ENCODE assay signal across 9 mouse cellular contexts in genomic region chr9:64667513-64667912, GRCm38 (mm10).
DNase-seq lines count a peak whose midpoint lies in the region; ATAC-seq lines count a peak whose summit lies in the region.
"Had no signal": no experiment of that assay in that cellular context is flagged by ENCODE, and none has a peak within 500 bp of the region (broad histone marks: within the 10 kb centered on the region; RNA-seq: fewer than 3 reads in every experiment).

No protein-coding gene starts in this region.

- DNase-seq in kidney, adult 9 months = peak; percentile 21
- DNase-seq in kidney, adult 11 months = no peak
- DNase-seq in NIH3T3 (ENCODE audit: low read depth) = peak; percentile 77
- DNase-seq in intestine, embryonic 14.5 days (ENCODE audit: low spot score) = peak; percentile 78
- DNase-seq in cerebellum, adult 9-10 months = no peak
- no peak for DNase-seq in layer of hippocampus, postnatal 10 days (ENCODE audit: low spot score in 2 of 2)
- DNase-seq in spleen, postnatal 36 days (ENCODE audit: low spot score in 2 of 2) = no peak
- DNase-seq: adrenal gland, adult 2 months had no signal

- H3K36me3 ChIP-seq in intestine, embryonic 14.5 days (ENCODE audit: control insufficient read depth, insufficient read depth, low read length) = no peaks in the 10 kb centered on the region

- no peaks in the 10 kb centered on the region for H3K27me3 ChIP-seq in intestine, embryonic 14.5 days (replicated peaks; ENCODE audit: control insufficient read depth, insufficient read depth, low read length)

- no peak overlapping the region for H3K27ac ChIP-seq in intestine, embryonic 14.5 days (ENCODE audit: low read depth)

- WGBS in intestine, embryonic 14.5 days = 9% methylated on average over 5 of the region's 5 CpGs

- H3K4me3 ChIP-seq in intestine, embryonic 14.5 days (ENCODE audit: low read depth, low read length) = no peak overlapping the region

- peak; percentile 62; the same call in 1 of the 2 replicates for ATAC-seq in intestine, embryonic 14.5 days (replicated peaks; ENCODE audit: low FRiP score, low TSS enrichment, low read depth)
- ATAC-seq in megakaryocyte-erythroid progenitor cell, adult 5-6 weeks (replicated peaks; ENCODE audit: low FRiP score, low TSS enrichment, poor library complexity, severe bottlenecking) = peak; percentile 36; the same call in 1 of the 2 replicates

- H3K4me2 ChIP-seq in intestine, embryonic 14.5 days (ENCODE audit: low read length) = no peak overlapping the region

- no peaks in the 10 kb centered on the region for H3K9me3 ChIP-seq in intestine, embryonic 14.5 days (ENCODE audit: control insufficient read depth, low read length)

- H3K4me1 ChIP-seq in intestine, embryonic 14.5 days (replicated peaks; ENCODE audit: control insufficient read depth, insufficient read depth, low read length) = no peaks in the 10 kb centered on the region

- H3K9ac ChIP-seq in intestine, embryonic 14.5 days (ENCODE audit: low read length) = no peak overlapping the region

Comparison
In these comparisons a context has a peak if more than half of its experiments do, and no peak if none do; other contexts are left out.
1. DNase-seq: peak in kidney, adult 9 months (single experiment), NIH3T3 (single experiment) and intestine, embryonic 14.5 days (single experiment); none in kidney, adult 11 months (single experiment), cerebellum, adult 9-10 months (single experiment), layer of hippocampus, postnatal 10 days (0 of 2) and spleen, postnatal 36 days (0 of 2).